Mouse (Mus musculus) limb, embryonic 11.5 days (tissue): ENCODE results near the gene Slco1a4. TPM values are rescaled to one million over a fixed set of nuclear protein-coding genes. Genes with fewer than 3 reads are reported as not detected.
A peak's percentile ranks its signal among the peaks of the same experiment; 100 is the strongest.
"Not testable (repeated sequence)": the region's sequence is repeated elsewhere in the genome, so short reads cannot be mapped to it uniquely, and the experiment has no call there.

ENCODE experiments used
- ATAC-seq: fragments of 200-750 bp; cut with Nextera tagmentation; 2 replicates; pipeline ENCODE4 v1.8.0; 2017; ENCODE audit warnings: low read depth; ENCODE audit not compliant: insufficient number of reproducible peaks, low FRiP score, low TSS enrichment
- DNase-seq: peaks from one replicate; pipeline ENCODE4 v3.0.0-alpha.2; 2015; ENCODE audit warnings: low spot score
- H3K27ac ChIP-seq: fragments of 300-500 bp; sonication (generic); replicated peaks from 2 replicates; pipeline ENCODE4 v1.5.1; 2014; ENCODE audit warnings: low read depth, mild to moderate bottlenecking, low read length
- H3K27me3 ChIP-seq: fragments of 300-500 bp; sonication (generic); 2 replicates; pipeline ENCODE4 v1.6.1; 2014; ENCODE audit warnings: mild to moderate bottlenecking, low read length, mixed read lengths; ENCODE audit not compliant: control insufficient read depth, insufficient read depth
- H3K36me3 ChIP-seq: fragments of 300-500 bp; sonication (generic); 2 replicates; pipeline ENCODE4 v1.6.1; 2014; ENCODE audit warnings: mild to moderate bottlenecking, low read length, moderate library complexity, mixed read lengths; ENCODE audit not compliant: control insufficient read depth, insufficient read depth
- H3K4me1 ChIP-seq: fragments of 300-500 bp; sonication (generic); 2 replicates; pipeline ENCODE4 v1.6.1; 2014; ENCODE audit warnings: low read length, mixed read lengths; ENCODE audit not compliant: control insufficient read depth, insufficient read depth
- H3K4me2 ChIP-seq: fragments of 300-500 bp; sonication (generic); 2 replicates; pipeline ENCODE4 v1.6.1; 2014; ENCODE audit warnings: low read depth, mild to moderate bottlenecking, moderate library complexity; ENCODE audit not compliant: severe bottlenecking
- H3K4me3 ChIP-seq: fragments of 300-500 bp; sonication (generic); 2 replicates; pipeline ENCODE4 v1.5.1; 2014; ENCODE audit warnings: low read depth, low read length
- H3K9ac ChIP-seq: fragments of 300-500 bp; sonication (generic); 2 replicates; pipeline ENCODE4 v1.6.1; 2014; ENCODE audit warnings: mild to moderate bottlenecking, low read length
- H3K9me3 ChIP-seq: fragments of 300-500 bp; sonication (generic); 2 replicates; pipeline ENCODE4 v1.6.1; 2016; ENCODE audit warnings: low read length; ENCODE audit not compliant: control insufficient read depth
- WGBS: fragments of 180-500 bp; shearing (Covaris S2); extraction: QIAGEN DNeasy Blood & Tissue Kit; methylation state at CpG from one replicate; pipeline ENCODE4 v1.1.7; 2014; 5-methylcytosine and 5-hydroxymethylcytosine counted together
- polyA plus RNA-seq: library from polyadenylated mRNA; unstranded; fragments of >200 nt; fragmentation: Nextera tagmentation; extraction: Ambion mirVana; gene quantifications from 2 replicates; pipeline ENCODE4 v1.2.1, GENCODE M21; 2014

The Slco1a4 gene
- polyA plus RNA-seq, result not detected in 2 replicates

DNA sequence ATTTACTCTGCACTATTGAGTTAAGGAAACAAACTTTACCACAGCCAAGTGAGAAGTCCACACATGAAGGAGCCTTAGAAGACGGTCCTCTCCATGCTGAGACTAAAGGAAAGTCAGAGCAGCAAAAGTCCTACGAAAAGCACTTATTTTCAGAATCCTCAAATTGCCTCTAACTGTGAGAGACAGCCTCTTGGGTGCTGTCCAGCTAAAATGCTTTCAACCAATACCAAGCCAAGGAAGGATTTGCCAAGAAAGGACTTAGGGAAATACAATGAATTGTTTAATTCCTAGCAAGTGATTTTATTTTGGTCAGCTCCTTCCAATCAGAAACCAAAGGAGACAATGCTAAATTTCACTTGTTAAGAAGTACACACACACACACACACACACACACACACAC, at the start of gene Slco1a4:
Gene Slco1a4 (minus strand): TSS at position 115 of the 400 bp plus-strand sequence.
- Histone ChIP-seq H3K9ac (no peak within 1 kb of the TSS), H3K4me1 (no peaks in the 10 kb centered on the region), H3K4me2 (no peak within 1 kb of the TSS), H3K27ac (no peak within 1 kb of the TSS), H3K4me3 (no peak within 1 kb of the TSS), H3K9me3 (no peaks in the 10 kb centered on the region), H3K27me3 (no peaks in the 10 kb centered on the region), H3K36me3 (no peaks in the 10 kb centered on the region)
- ATAC-seq (no peak), DNase-seq (no peak)
- WGBS, result 85% methylated on average over 2 of the region's 2 CpGs

DNA sequence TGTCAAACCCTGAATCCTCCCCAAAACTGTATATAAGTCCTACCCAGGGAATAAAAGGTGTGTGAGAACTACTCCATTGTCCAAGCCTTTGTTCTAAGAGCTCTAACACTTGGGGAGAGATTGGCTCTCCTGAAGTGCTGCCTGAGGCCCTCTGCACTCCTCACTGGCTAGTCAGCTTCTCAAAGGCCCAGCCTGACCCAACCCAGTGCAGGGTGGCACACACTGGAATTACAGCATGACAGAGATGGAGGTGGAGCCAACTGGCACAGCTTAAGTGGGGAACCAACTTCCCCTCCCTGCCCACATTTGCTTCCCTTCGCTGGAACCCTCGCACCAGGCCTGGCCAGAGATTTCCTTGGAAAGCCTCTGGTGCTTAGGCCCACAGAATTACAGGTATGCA, 42.2 kb upstream of the Slco1a4 start:
- no peak overlapping the region for H3K9ac ChIP-seq
- WGBS, result 63% methylated on average over 2 of the region's 2 CpGs
- ATAC-seq, result 0 out of 2 replicates have a peak, but pooled peaks have one; percentile 39
- H3K4me1 ChIP-seq, result no peaks in the 10 kb centered on the region
- H3K4me2 ChIP-seq, result no peak overlapping the region
- H3K9me3 ChIP-seq, result no peaks in the 10 kb centered on the region
- DNase-seq, result no peak
- H3K27me3 ChIP-seq, result no peaks in the 10 kb centered on the region
- no peak overlapping the region for H3K4me3 ChIP-seq
- no peaks in the 10 kb centered on the region for H3K36me3 ChIP-seq
- no peak overlapping the region for H3K27ac ChIP-seq

DNA sequence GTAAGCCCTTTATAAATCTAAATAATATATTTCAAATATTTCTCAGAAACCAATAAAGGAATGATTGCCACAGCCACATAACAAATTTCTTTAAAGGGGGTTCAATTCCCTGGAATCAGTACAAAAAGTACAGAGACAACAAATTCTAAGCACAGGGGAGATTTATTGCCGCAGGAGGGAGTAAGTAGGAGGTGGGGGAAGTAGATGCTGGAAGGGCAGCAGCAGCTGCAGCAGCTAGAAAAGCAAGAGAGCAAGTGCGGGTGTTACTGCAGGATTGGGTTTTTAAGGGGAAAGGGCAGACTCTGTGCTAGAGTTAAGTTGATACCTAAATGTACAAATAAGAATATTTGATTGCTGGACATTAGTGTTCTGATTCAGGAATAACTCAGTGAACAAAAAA, 33.7 kb upstream of the Slco1a4 start:
- ATAC-seq, result no peak
- 57% methylated on average over 2 of the region's 2 CpGs for WGBS

DNA sequence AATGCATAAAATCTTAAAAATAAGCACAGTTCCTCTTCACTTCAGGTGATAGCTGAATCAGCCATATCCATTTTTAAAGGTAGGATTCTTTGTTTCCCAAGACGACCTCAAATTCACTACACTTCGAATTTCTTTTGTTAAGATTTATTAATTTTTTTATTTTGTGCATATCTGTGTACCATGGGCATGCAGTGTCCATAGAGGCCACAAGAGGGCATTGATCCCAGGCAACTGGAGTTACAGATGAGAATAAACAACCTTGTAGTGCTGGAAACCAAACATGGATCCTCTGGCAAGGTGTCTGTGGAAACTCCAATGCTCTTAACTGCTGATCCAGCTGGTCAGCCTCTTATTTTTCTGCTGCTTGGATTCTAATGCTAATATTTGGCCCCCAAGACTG, 32.2 kb upstream of the Slco1a4 start:
- Histone ChIP-seq H3K4me1 (no peaks in the 10 kb centered on the region), H3K9ac (no peak overlapping the region), H3K9me3 (no peaks in the 10 kb centered on the region), H3K4me3 (no peak overlapping the region), H3K27me3 (no peaks in the 10 kb centered on the region), H3K27ac (no peak overlapping the region), H3K4me2 (no peak overlapping the region), H3K36me3 (no peaks in the 10 kb centered on the region)
- DNase-seq (no peak), ATAC-seq (no peak)
- WGBS, result 67% methylated on average over 2 of the region's 2 CpGs

More for the DNA sequence above, 33.7 kb upstream of the Slco1a4 start:
- no peaks in the 10 kb centered on the region for H3K4me1 ChIP-seq
- H3K9ac ChIP-seq, result no peak overlapping the region
- no peak overlapping the region for H3K4me2 ChIP-seq
- no peak overlapping the region for H3K27ac ChIP-seq
- H3K4me3 ChIP-seq, result no peak overlapping the region
- no peaks in the 10 kb centered on the region for H3K9me3 ChIP-seq
- no peaks in the 10 kb centered on the region for H3K27me3 ChIP-seq
- H3K36me3 ChIP-seq, result no peaks in the 10 kb centered on the region
- DNase-seq, result no peak

DNA sequence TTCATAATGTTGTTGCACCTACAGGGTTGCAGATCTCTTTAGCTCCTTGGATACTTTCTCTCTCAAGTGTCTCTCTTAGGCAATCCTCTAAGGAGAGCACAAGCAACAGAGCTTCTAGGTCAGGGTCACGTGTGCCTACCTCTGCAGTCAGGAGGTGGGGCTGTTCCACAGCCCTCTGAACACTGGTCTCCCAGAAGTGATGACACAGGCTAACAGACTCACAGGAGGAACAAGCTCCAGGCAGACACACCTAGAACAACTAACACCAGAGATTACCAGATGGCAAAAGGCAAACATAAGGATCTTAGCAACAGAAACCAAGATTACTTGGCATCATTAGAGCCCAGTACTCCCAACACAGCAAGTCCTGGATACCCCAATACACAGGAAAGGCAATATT, 26.6 kb upstream of the Slco1a4 start:
- H3K36me3 ChIP-seq, result no peaks in the 10 kb centered on the region
- no peak for ATAC-seq
- 62% methylated on average over 1 of the region's 1 CpGs for WGBS
- no peak overlapping the region for H3K9ac ChIP-seq
- H3K4me1 ChIP-seq, result no peaks in the 10 kb centered on the region
- H3K4me2 ChIP-seq, result no peak overlapping the region
- DNase-seq, result no peak
- H3K27me3 ChIP-seq, result no peaks in the 10 kb centered on the region
- no peak overlapping the region for H3K4me3 ChIP-seq
- no peak overlapping the region for H3K27ac ChIP-seq
- no peaks in the 10 kb centered on the region for H3K9me3 ChIP-seq

- not testable (repeated sequence) for H3K27me3 ChIP-seq, H3K9ac ChIP-seq, ATAC-seq, H3K36me3 ChIP-seq, DNase-seq, H3K9me3 ChIP-seq, H3K4me3 ChIP-seq, H3K27ac ChIP-seq, H3K4me2 ChIP-seq, H3K4me1 ChIP-seq
- 86% methylated on average over 4 of the region's 4 CpGs for WGBS
These were observed 19.7 kb upstream of the Slco1a4 start for GRCm38 (mm10) chr6:141875742-141876141.

- no peak overlapping the region for H3K9ac ChIP-seq
- no peak overlapping the region for H3K4me3 ChIP-seq
- no peaks in the 10 kb centered on the region for H3K4me1 ChIP-seq
- no peaks in the 10 kb centered on the region for H3K9me3 ChIP-seq
- WGBS, result 77% methylated on average over 2 of the region's 2 CpGs
- no peak overlapping the region for H3K27ac ChIP-seq
- ATAC-seq (no peak), DNase-seq (no peak)
- H3K4me2 ChIP-seq, result no peak overlapping the region
- H3K36me3 ChIP-seq, result no peaks in the 10 kb centered on the region
- H3K27me3 ChIP-seq, result no peaks in the 10 kb centered on the region
These were observed 15.7 kb upstream of the Slco1a4 start for GRCm38 (mm10) chr6:141871711-141872110.

GRCm38 (mm10) chr6:141868735-141869134, 12.7 kb upstream of the Slco1a4 start:
- WGBS, result 82% methylated on average over 5 of the region's 5 CpGs
- no peak overlapping the region for H3K27ac ChIP-seq
- no peak for ATAC-seq

GRCm38 (mm10) chr6:141866026-141866425, 10.0 kb upstream of the Slco1a4 start:
- no peak overlapping the region for H3K9ac ChIP-seq
- no peak for DNase-seq
- H3K36me3 ChIP-seq, result no peaks in the 10 kb centered on the region
- no peak overlapping the region for H3K27ac ChIP-seq
- ATAC-seq, result no peak
- no peak overlapping the region for H3K4me2 ChIP-seq
- H3K4me1 ChIP-seq, result no peaks in the 10 kb centered on the region
- 90% methylated on average over 5 of the region's 5 CpGs for WGBS
- no peak overlapping the region for H3K4me3 ChIP-seq
- H3K27me3 ChIP-seq, result no peaks in the 10 kb centered on the region
- H3K9me3 ChIP-seq, result no peaks in the 10 kb centered on the region

More at GRCm38 (mm10) chr6:141868735-141869134, 12.7 kb upstream of the Slco1a4 start:
- H3K4me1 ChIP-seq, result no peaks in the 10 kb centered on the region
- DNase-seq, result no peak
- no peak overlapping the region for H3K9ac ChIP-seq
- no peak overlapping the region for H3K4me2 ChIP-seq
- H3K9me3 ChIP-seq, result no peaks in the 10 kb centered on the region
- H3K4me3 ChIP-seq, result no peak overlapping the region
- H3K27me3 ChIP-seq, result no peaks in the 10 kb centered on the region
- H3K36me3 ChIP-seq, result no peaks in the 10 kb centered on the region
